Mouse (Mus musculus) left cerebral cortex, postnatal 25 days (tissue): Measurements from ENCODE around the gene Sirt5. TPM values are rescaled to one million over a fixed set of nuclear protein-coding genes. Genes with fewer than 3 reads are reported as not detected.

ENCODE experiments used
- total RNA-seq, 2 experiments: library from RNA; stranded (reverse); gene quantifications; 2 replicates each; pipeline ENCODE4 v1.2.3; 2021

Gene Sirt5
- total RNA-seq, 2 experiments from 2014 or later: 16.4 to 16.5 TPM

Other genes starting within 250 kb of the Sirt5 start
- gene Tbc1d7, start 194.0 kb upstream of the Sirt5 start, total RNA-seq: 10 to 100 TPM; 33.0 to 34.5 TPM
- gene Gfod1, start 61.3 kb upstream of the Sirt5 start, total RNA-seq: 100 to 1,000 TPM in 1 of 2 experiments, 10 to 100 TPM in 1; 93.6 to 119 TPM
- 10 to 100 TPM; 67.6 to 71.4 TPM for gene Nol7, start 32.9 kb downstream of the Sirt5 start, total RNA-seq
- gene Ranbp9, start 115.8 kb downstream of the Sirt5 start, total RNA-seq: 10 to 100 TPM; 98.7 to 100.0 TPM
- 10 to 100 TPM; 14.2 to 16.9 TPM for gene Mcur1, start 194.7 kb downstream of the Sirt5 start, total RNA-seq